Mouse (Mus musculus) induced T-regulatory cell, adult 2 months (primary cell): Measurements from ENCODE around the gene Tbx10.

Experiments
- DNase-seq: peaks from one replicate; pipeline ENCODE4 v3.0.0-alpha.2; 2012; ENCODE audit warnings: low read depth

Gene Tbx10

GRCm38 (mm10) chr19:3975866-3976265, 16.7 kb upstream of the Tbx10 start:
- DNase-seq = peak; percentile 80

- DNase-seq = peak; percentile 92
These were observed 12.2 kb upstream of the Tbx10 start for GRCm38 (mm10) chr19:3980309-3980708.

DNA sequence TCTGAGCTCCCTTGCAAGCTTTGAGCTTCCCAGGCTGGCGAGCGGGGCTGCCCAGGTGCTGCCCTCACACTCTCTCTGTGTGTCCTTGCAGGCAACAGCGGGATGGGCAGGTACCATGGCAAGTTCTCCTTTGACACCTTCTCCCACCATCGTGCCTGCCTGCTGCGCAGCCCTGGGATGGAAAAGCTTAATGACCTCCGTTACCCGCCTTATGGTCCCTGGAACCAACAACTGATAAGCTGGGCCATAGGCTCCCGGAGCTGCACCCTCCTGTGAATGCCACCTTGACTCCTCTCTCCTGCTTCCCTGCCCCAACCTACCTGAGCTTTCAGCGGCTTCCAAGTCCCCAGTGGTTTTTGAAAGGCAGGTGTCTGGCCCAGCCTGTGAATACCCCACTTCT, 11.6 kb upstream of the Tbx10 start:
- DNase-seq = no peak

- DNase-seq = no peak
These were observed 8.9 kb upstream of the Tbx10 start for GRCm38 (mm10) chr19:3983527-3984200.

DNA sequence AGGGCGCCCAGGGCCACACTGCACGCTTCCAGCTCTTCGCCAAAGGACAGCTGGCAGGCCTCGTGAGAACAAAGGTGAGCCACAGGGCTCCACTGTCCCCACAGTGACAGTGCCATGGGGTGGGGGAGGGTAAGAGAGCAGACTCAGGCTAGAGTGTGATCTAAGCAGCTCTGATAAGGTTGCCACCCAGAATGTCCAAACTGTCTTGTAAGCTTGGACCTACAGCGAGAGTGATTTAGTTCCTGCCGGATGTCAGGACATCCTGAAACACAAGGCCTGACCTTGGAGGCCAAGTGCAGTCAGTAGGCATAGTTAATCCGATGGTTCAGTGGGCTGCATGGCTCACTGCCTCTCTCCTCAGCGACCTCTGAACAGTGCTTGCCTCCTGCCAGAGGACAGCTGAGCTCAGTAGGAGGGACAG, 7.3 kb upstream of the Tbx10 start:
- DNase-seq = no peak

DNA sequence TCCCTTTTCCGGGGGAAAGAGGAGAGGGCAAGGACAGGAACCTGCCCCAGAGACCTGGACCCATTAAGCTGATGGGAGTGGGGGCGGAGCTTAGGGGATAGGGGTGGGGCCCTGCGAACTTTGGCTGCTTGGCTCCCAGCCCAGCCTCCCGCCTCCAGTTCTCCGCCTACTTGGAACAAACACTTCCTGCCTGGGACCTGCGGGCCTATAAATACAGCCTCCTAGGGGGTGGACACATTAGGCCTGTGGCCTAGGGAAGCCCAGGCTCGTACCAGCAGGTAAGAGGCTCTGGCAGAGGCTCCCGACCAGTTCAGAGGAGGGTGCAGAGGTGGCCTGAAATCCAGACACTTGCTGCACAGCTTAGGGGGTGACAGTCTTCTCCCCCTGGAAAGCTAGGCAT, 6.2 kb upstream of the Tbx10 start, which contains the start of gene Acy3:
Acy3 (plus strand) TSS at position 237 of the 400 bp plus-strand sequence.
- peak; percentile 33 for DNase-seq

DNA sequence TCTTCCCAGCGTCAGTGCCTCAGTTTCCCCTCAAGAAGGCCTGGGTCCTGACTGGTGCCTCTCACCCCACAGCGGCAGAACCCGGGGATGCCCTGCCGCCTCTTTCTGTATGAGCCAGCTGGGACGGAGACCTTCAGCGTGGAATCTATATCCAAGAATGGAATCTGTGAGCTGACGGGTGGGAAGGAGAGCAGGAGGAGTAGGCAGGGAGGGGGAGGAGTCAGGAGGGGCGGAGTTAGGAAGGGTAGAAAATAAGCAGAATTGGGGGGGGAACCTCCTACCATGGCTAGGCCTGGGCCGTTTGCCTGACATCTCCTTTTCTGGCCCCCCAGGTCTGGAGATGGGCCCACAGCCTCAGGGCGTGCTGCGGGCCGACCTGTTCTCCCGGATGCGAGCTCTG, 4.5 kb upstream of the Tbx10 start:
- DNase-seq = no peak

- DNase-seq = peak; percentile 50
These were observed 3.8 kb upstream of the Tbx10 start for GRCm38 (mm10) chr19:3988750-3989149.

DNA sequence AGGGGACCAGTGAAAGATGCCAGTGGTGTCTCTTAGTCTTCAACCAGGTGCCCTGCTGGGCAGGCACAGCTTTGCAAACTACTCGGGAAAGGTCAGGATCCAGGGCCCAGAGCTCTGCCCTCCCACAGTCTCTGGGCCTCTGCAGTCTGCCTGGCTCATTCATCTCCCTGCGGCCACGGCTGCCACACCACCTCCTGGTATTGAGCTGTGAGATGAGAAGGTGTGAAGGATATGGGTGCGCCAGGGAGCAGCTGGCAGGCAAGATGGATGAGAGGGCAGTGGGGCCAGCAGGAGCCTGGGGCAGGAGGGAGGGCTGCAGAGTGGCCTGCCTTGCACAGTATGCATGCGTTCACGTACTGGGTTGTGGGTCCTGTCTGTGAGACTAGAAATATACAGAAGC, 1.7 kb upstream of the Tbx10 start:
- no peak for DNase-seq

DNA sequence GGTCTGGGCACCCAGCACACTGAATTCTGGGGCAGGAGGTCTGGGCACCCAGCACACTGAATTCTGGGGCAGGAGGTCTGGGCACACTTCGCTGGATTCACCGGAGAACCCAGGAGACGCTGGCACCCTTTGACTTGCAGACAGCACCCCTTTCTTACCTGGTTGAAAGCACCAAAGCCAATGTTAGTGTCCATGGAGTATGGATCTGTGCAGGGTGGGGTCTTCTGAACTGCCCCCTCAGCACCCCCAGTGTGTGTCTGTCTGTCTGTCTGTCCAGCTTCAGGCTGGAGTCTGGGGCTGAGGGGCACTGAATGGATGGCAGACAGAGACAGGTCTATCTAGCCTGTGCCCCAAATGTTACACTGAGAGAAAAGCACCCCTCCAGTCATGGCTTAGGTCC, 990 bp upstream of the Tbx10 start:
- DNase-seq = no peak

DNA sequence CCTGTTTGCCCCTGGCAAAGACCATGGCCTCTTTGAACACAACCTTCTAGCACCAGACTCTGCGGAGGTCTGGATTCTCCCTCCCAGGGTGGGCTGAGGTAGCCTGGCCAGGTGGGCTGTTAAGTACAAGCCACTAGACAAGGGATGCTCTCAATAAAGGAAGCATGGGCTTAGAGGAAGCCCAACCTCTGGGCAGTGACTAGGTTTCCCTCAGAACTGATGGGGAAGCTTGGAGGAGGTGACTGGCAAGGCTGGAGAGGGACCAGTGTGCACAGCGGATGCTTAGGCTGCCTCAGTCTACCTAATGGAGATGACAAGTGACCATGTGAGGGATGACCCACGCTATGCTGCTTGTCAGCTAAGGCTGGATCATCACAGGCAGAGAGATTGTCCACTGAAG, 586 bp upstream of the Tbx10 start:
- no peak for DNase-seq

DNA sequence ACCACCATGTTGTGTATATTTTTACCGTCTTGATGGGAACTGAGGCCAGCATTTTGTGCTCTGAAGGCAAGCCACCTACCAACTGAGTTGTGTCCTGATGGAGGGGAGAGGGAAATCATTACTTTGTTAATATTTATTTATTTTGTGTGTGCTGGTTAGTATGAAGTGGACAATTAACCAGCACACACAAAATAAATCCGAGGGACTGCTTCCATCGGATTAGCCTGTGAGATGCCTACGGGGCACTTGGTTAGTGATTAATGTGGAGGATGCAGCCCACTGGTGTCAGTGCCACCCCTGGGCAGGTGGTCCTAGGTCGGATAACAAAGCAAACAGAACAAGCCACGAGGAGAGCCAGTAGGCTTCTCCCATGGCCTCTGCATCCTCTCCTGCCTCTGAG, 2.4 kb downstream of the Tbx10 start:
- DNase-seq = no peak

DNA sequence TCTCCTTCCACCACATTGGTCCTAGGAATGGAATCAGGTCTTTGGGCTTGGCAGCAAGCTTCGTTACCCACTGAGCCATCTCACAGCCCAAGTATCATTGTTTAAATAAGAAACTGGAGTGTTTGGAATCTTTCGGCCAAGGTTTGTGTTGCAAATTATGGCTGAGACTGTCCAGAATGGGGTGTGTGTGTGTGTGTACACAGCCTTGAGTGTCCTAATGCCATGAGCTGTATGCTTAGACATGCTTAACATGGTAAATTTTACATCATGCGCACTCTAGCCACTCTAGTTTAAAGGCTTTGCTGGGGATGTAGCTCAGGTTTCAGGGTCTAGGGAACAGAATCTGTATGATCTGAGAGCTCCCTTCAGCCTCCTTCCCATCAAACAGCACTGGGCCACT, 3.0 kb downstream of the Tbx10 start:
- no peak for DNase-seq

DNA sequence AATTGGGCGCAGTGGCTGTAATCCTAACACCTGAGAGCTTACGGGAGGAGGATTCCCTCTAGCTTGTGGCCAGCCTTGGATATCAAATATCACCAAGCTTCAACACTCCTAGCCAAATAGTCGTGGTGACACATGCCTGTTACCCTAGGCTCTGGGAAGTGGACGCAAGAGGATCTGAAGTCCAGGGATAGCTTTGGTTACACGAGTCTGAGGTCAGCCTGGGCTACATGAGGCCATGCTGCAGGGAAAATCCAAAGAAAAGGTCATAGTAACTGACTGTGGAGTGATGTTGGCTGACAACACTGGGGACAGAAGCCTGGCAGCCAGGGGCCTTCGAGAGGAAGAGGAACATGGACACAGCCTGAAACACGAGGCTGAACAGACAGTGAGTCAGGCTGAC, 3.6 kb downstream of the Tbx10 start:
- no peak for DNase-seq

DNA sequence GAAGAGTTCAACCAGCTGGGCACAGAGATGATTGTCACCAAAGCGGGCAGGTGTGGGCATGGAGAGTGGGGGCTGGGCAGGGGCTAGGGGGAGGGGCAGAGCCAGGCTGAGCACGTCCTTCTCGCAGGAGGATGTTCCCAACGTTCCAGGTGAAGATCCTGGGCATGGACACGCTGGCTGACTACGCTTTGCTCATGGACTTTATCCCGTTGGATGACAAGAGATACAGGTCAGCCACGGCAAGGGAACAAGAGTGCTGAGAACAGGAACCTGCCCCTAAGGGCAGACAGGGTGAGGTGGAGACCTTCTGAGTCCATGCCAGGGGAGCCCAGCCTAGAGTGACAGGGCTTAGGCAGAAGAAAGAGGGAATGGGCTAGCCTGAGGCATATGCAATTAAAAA, 4.2 kb downstream of the Tbx10 start:
- DNase-seq = no peak

- no peak for DNase-seq
These were observed 4.7 kb downstream of the Tbx10 start for GRCm38 (mm10) chr19:3997231-3997630.

DNA sequence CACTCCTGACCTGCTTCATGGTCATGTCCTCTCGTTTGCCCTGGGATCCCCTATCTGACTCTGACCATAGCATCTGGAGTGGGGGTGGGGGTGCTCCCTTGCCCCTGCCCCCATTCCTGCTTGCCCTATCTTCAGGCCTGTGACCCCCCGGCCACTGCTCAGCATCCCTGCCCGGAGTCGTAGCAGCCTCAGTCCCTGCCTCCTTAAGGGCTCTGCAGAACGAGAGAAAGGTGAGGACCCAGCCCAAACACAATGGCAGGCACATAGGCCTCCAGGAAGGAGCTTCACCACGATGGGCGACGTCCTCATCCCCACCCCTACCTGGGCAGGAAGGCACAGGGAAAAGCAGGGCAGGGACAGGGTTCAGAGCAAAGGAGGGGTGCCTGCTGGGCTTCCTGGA, 5.8 kb downstream of the Tbx10 start:
- DNase-seq = no peak

- no peak for DNase-seq
These were observed 6.7 kb downstream of the Tbx10 start for GRCm38 (mm10) chr19:3999121-3999730.

DNA sequence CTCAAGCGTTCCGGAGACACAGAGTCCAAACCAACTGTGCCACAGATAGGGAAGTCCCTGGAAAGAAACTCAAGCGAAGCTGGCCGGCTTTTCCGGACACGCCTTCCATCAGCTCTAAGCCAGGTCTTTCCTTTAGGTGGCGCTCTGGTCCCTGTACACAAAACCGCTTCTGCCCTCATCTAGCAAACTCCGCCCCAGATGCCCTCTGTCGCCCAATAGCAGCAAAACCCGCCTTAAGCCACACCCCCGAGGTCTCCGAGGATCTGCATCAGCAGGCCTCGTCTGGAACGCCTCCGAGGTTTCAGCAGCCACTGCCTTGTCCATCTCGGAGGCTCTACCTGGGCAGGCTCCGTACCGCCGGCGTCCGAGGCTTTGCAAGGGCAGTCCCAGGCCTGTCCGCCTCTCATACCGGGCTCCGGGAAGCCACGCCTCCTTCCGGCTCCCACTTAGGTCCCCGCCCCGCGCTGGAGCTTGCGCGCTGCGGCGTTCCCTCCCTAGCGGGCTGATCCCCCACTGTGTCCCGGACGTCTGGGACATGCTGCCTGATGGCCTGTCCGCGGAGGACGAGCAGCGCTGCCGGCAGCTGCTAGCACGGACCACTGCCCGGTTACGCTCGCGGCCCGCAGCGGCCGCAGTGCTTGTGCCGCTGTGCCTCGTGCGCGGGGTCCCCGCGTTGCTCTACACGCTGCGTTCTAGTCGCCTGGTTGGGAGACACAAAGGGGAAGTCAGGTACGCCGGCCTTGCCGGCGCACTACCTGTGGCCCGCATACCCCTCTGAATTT, 7.8 kb downstream of the Tbx10 start, which contains the start of the genes Nudt8 and Gm49405:
Nudt8 (plus strand) TSS at position 462 of the 782 bp plus-strand sequence.
Gm49405 (plus strand) TSS at position 508 of the 782 bp plus-strand sequence.
- DNase-seq = peak; percentile 99

DNA sequence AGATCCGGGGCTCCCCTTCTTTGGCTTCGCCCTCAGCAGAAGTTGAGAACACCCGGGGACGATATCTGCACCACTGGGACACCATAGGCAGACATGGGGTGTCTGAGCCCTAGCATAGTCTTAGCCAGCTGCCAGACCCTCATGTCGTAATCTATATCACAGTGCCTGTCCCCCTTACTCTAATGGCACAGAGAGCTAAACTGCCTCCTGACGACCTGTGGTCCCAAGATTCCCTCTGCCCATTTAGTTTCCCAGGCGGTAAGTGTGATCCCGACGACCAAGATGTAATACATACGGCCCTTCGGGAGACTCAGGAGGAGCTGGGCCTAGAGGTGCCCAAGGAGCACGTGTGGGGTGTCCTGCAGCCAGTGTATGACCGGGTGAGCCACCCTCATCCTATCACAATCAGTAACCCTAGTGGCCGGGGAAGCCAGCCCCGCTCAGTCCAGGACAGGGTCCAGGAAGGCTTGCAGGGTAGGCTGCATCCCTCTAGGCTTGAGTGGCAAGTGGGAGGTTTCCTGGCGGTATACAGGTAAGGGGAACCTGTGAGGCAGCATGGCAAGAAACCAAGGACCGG, 8.5 kb downstream of the Tbx10 start:
- no peak for DNase-seq

DNA sequence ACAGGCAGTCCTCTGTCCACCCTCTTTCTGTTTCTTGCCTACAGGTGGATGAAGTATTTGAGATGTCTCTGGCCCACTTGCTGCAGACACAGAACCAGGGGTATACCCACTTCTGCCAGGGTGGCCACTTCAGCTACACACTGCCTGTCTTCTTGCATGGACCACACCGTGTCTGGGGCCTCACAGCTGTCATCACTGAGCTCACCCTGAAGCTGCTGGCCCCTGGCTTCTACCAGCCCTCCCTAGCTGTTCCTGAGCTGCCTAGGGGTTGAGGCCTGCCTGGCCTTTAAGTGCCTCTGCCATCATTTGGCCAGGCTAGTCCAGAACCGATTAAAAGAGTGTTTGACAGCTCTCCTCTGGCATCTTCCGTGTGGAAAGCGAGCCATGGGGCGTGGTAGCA, 9.2 kb downstream of the Tbx10 start:
- DNase-seq = no peak

DNA sequence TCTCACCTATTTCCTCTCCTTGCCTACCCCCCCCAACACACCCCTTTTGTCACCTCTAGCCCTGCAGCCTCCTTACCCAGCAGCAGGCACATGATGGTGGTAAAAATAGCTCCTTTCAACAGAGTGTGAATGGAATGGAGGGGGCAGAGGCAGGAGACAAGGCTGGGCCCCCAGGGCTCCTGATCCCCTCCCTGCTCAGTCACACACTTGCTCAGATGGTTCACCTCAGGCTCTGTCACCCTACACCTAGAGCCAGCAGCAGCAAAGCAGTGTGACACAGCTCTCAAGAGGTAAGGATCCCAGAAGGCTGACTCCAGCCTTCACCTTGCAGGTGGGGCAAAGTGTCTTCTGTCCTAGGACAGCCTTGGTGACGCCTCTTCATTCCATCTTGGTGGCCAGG, 10.6 kb downstream of the Tbx10 start, which contains the start of gene Doc2g:
Doc2g (plus strand) TSS at position 202 of the 400 bp plus-strand sequence.
- DNase-seq = no peak

DNA sequence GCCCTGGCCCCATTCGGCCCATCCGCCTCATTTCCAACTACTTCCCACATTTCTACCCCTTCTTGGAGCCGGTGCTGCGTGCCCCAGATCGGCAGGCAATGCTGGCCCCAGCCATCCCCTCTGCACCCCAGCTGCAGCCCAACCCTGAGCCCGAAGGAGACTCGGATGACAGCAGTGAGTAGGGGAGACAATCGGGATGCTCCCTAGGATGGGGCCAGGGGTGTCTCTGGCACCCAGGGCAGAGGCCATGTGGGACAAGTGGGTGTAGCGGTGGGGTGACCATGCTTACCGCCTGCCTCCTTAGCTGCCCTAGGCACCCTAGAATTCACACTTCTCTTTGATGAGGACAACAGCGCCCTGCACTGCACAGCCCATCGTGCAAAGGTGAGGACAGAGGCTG, 11.1 kb downstream of the Tbx10 start:
- DNase-seq = no peak
